Mouse (Mus musculus): ENCODE data around the gene Foxp4. TPM values are rescaled to one million over a fixed set of nuclear protein-coding genes. Genes with fewer than 3 reads are reported as not detected.

Foxp4 gene
- polyA plus RNA-seq, 1 experiment from 2014 or later, result 34.5 TPM

GRCm38 (mm10) chr17:47878378-47879089 is 45.9 kb downstream of the Foxp4 start:
- 4% methylated on average over 33 of the region's 35 CpGs for WGBS
- peaks cover 47% of the 10 kb centered on the region for H3K4me1 ChIP-seq (ENCODE audit: control insufficient read depth, insufficient read depth, low read length)
- H3K9me3 ChIP-seq (ENCODE audit: control insufficient read depth, low read length), result no peaks in the 10 kb centered on the region
- H3K36me3 ChIP-seq (ENCODE audit: control insufficient read depth, insufficient read depth, low read length), result peaks cover 6% of the 10 kb centered on the region; the same call in 1 of the 2 replicates
- H3K9ac ChIP-seq (ENCODE audit: low read length), result peak overlapping the region; percentile 50
- H3K4me2 ChIP-seq (ENCODE audit: low read depth), result peak overlapping the region; percentile 3
- DNase-seq (ENCODE audit: low spot score), result peak; percentile 66
- H3K27me3 ChIP-seq (ENCODE audit: control insufficient read depth, insufficient read depth, low read length), result no peaks in the 10 kb centered on the region
- peak overlapping the region; percentile 68 for H3K27ac ChIP-seq (ENCODE audit: low read depth, low read length)
- no peak overlapping the region for H3K4me3 ChIP-seq (ENCODE audit: low read depth, low read length)
- peak; percentile 7; the same call in 1 of the 2 replicates for ATAC-seq (ENCODE audit: insufficient read depth, low FRiP score, low TSS enrichment)

DNA sequence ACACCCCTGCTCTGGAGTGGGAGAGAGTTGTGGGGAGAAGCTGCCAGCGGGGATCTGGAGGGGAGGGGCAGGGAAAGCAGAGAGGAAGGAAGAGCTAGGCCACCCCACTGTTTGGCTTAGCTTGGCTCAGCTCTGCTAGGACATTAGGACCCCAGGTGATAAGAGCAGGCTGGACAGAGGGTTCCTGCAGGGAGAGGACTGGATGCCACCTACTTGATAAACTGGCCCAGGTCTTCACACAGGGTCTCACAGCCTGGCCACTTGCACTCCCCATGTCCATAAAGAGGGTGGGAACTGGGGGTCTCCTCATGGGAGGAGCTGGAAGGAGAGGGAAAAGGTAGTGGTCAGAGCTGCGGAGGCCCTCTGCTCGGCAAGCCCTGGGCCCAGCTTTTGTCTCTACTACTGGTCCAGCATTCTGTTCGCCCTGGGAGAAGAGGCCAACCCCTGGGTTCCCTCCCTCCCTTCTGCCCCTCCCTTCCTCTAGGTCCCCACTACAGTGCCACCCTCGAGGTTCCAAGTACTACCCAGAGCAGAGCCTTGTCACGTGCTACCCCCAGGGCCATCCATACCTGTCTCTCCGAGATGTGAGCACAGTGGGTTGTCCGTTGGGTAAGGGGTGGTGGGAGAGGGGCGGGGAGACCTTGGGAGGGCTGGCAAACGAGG is 46.6 kb downstream of the Foxp4 start:
- H3K4me2 ChIP-seq (ENCODE audit: low read depth), result 0 out of 2 replicates have a peak overlapping the region, but pooled peaks have one; percentile 3
- WGBS, result 17% methylated on average over 10 of the region's 10 CpGs
- H3K9ac ChIP-seq (ENCODE audit: low read length), result peak overlapping the region; percentile 50
- peaks cover 51% of the 10 kb centered on the region for H3K4me1 ChIP-seq (ENCODE audit: control insufficient read depth, insufficient read depth, low read length)
- DNase-seq (ENCODE audit: low spot score), result peak; percentile 45
- peak overlapping the region; percentile 68 for H3K27ac ChIP-seq (ENCODE audit: low read depth, low read length)
- no peaks in the 10 kb centered on the region for H3K9me3 ChIP-seq (ENCODE audit: control insufficient read depth, low read length)
- H3K27me3 ChIP-seq (ENCODE audit: control insufficient read depth, insufficient read depth, low read length), result no peaks in the 10 kb centered on the region
- no peak overlapping the region for H3K4me3 ChIP-seq (ENCODE audit: low read depth, low read length)
- ATAC-seq (ENCODE audit: insufficient read depth, low FRiP score, low TSS enrichment), result peak; percentile 0; the same call in 1 of the 2 replicates
- H3K36me3 ChIP-seq (ENCODE audit: control insufficient read depth, insufficient read depth, low read length), result peaks cover 6% of the 10 kb centered on the region

DNA sequence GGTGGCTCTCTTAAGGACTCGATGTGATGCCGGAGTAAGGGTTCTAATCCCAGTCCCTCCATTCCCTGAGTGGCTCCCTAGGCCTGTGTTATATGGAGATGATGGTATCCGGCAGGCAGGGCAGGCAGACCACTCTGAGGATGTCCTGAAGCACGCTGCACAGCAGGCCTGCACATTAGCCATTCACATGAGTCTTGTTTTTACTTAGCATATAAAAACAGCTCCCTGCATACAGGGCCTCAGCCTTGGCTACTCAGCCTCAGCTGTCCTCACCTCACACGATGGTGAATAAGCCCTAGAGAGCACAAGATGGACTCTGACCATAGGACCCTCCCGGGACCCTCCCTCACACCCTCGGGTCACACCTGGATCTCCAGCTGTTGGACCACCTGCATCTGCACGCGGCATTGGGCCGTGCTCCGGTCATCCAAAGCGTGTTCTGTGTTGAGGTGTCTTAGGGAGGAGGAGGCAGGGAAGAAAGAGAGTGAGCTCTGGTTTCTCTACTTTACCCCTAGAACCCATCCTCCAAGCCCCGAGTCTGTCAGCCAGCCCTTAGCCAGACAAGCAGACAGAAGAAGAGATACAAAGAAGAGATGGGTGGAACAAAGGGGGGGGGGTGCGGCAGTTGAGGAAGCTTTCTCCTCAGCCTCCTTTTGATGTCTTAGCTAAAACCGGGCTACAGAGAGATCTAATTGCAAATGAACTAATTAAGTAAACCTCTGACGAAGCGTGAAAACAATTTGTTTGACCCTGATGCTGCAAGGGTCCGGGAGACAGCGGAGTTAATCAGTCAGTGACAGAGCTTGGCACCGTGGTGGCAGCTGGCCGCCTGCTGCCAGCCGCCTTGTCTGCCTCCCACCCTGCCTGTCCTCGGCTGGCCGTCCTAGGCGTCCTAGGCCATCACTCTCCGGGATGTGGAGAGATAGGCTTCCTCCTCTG is 47.4 kb downstream of the Foxp4 start:
- Histone ChIP-seq H3K9me3 (ENCODE audit: control insufficient read depth, low read length) (no peaks in the 10 kb centered on the region), H3K9ac (ENCODE audit: low read length) (peak overlapping the region; percentile 27; the same call in 1 of the 2 replicates), H3K4me2 (ENCODE audit: low read depth) (no peak overlapping the region), H3K4me3 (ENCODE audit: low read depth, low read length) (no peak overlapping the region), H3K27me3 (ENCODE audit: control insufficient read depth, insufficient read depth, low read length) (no peaks in the 10 kb centered on the region), H3K4me1 (ENCODE audit: control insufficient read depth, insufficient read depth, low read length) (peaks cover 48% of the 10 kb centered on the region), H3K27ac (ENCODE audit: low read depth, low read length) (peak overlapping the region; percentile 68), H3K36me3 (ENCODE audit: control insufficient read depth, insufficient read depth, low read length) (peaks cover 6% of the 10 kb centered on the region)
- peak; percentile 71 for DNase-seq (ENCODE audit: low spot score)
- 21% methylated on average over 26 of the region's 26 CpGs for WGBS
- peak; percentile 61 for ATAC-seq (ENCODE audit: insufficient read depth, low FRiP score, low TSS enrichment)

- H3K4me2 ChIP-seq (ENCODE audit: low read depth), result no peak overlapping the region
- H3K4me3 ChIP-seq (ENCODE audit: low read depth, low read length), result no peak overlapping the region
Observed at GRCm38 (mm10) chr17:47873341-47873791, 51.1 kb downstream of the Foxp4 start.

DNA sequence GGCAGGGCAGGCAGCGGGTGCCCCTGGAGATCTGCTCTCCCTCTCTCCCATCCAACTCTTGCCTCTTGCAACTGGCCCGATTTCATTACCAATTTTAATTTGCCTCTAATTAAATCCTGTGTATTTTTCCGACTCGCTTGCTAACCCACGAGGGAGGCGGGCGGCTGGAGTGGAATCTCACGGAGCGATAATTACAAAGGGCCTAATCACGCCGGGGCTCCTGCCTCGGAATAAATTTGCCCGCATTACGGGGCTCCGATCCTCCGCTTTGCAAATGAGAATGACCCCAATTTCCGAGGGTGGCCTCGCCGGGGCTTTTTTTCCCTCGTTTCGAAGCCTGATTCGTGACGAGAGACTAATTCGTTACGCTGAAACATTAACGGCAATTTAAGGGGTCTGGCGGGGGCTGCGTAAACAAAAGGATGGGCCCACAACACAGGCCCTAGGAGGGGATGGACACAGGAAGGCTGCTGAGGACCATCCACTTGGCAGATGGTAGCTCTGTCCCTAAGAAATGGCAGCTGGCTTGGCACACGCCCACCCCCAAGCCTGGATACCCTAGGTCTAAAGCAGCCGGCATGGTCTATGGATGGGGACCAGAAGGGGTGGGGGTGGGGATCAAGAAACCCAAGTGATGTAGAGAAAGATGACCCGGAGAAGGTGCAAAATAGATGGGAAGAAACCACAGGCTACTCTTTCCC is 52.0 kb downstream of the Foxp4 start:
- Histone ChIP-seq H3K27ac (ENCODE audit: low read depth, low read length) (peak overlapping the region; percentile 42), H3K36me3 (ENCODE audit: control insufficient read depth, insufficient read depth, low read length) (peaks cover 11% of the 10 kb centered on the region), H3K9ac (ENCODE audit: low read length) (peak overlapping the region; percentile 7; the same call in 1 of the 2 replicates), H3K9me3 (ENCODE audit: control insufficient read depth, low read length) (no peaks in the 10 kb centered on the region), H3K4me3 (ENCODE audit: low read depth, low read length) (no peak overlapping the region), H3K27me3 (ENCODE audit: control insufficient read depth, insufficient read depth, low read length) (no peaks in the 10 kb centered on the region), H3K4me1 (ENCODE audit: control insufficient read depth, insufficient read depth, low read length) (peaks cover 11% of the 10 kb centered on the region), H3K4me2 (ENCODE audit: low read depth) (no peak overlapping the region)
- 54% methylated on average over 31 of the region's 31 CpGs for WGBS
- ATAC-seq (ENCODE audit: insufficient read depth, low FRiP score, low TSS enrichment) (peak; percentile 56), DNase-seq (ENCODE audit: low spot score) (peak; percentile 40)

More at GRCm38 (mm10) chr17:47873341-47873791, 51.1 kb downstream of the Foxp4 start:
- Histone ChIP-seq H3K27me3 (ENCODE audit: control insufficient read depth, insufficient read depth, low read length) (no peaks in the 10 kb centered on the region), H3K9ac (ENCODE audit: low read length) (no peak overlapping the region), H3K36me3 (ENCODE audit: control insufficient read depth, insufficient read depth, low read length) (peaks cover 11% of the 10 kb centered on the region), H3K27ac (ENCODE audit: low read depth, low read length) (peak overlapping the region; percentile 42; the same call in 1 of the 2 replicates), H3K4me1 (ENCODE audit: control insufficient read depth, insufficient read depth, low read length) (peaks cover 20% of the 10 kb centered on the region), H3K9me3 (ENCODE audit: control insufficient read depth, low read length) (no peaks in the 10 kb centered on the region)
- DNase-seq (ENCODE audit: low spot score) (peak; percentile 80), ATAC-seq (ENCODE audit: insufficient read depth, low FRiP score, low TSS enrichment) (peak; percentile 29)
- 15% methylated on average over 9 of the region's 9 CpGs for WGBS

DNA sequence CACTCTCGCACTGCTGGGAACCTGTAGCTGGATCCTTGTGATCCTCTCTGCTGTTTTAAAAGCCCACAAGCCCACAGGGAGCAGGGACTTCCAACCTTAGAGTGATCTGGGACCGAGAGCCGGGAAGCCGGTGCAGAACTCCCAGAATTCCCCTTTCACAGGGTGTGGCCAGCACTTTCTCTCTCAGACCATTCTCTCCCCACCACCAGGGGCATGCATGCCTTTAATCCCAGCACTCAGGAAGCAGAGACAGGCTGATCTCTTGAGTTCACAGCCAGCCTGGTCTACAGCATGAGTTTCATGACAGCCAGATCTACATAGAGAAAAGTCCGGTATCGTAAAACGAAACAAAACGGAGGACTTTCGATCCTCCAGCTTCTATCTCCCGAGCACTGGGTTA is 54.6 kb downstream of the Foxp4 start:
- no peak overlapping the region for H3K27ac ChIP-seq (ENCODE audit: low read depth, low read length)
- H3K9ac ChIP-seq (ENCODE audit: low read length), result no peak overlapping the region
- no peak overlapping the region for H3K4me3 ChIP-seq (ENCODE audit: low read depth, low read length)
- no peaks in the 10 kb centered on the region for H3K27me3 ChIP-seq (ENCODE audit: control insufficient read depth, insufficient read depth, low read length)
- no peaks in the 10 kb centered on the region for H3K9me3 ChIP-seq (ENCODE audit: control insufficient read depth, low read length)
- peaks cover 7% of the 10 kb centered on the region; the same call in 1 of the 2 replicates for H3K4me1 ChIP-seq (ENCODE audit: control insufficient read depth, insufficient read depth, low read length)
- H3K4me2 ChIP-seq (ENCODE audit: low read depth), result no peak overlapping the region
- H3K36me3 ChIP-seq (ENCODE audit: control insufficient read depth, insufficient read depth, low read length), result peaks cover 8% of the 10 kb centered on the region
- 95% methylated on average over 10 of the region's 10 CpGs for WGBS
- ATAC-seq (ENCODE audit: insufficient read depth, low FRiP score, low TSS enrichment) (no peak), DNase-seq (ENCODE audit: low spot score) (peak; percentile 9)

- Histone ChIP-seq H3K4me1 (ENCODE audit: control insufficient read depth, insufficient read depth, low read length) (0 out of 2 replicates have a peak, but pooled peaks cover 4% of the 10 kb centered on the region), H3K27me3 (ENCODE audit: control insufficient read depth, insufficient read depth, low read length) (no peaks in the 10 kb centered on the region), H3K9me3 (ENCODE audit: control insufficient read depth, low read length) (no peaks in the 10 kb centered on the region), H3K9ac (ENCODE audit: low read length) (no peak overlapping the region), H3K4me2 (ENCODE audit: low read depth) (no peak overlapping the region), H3K36me3 (ENCODE audit: control insufficient read depth, insufficient read depth, low read length) (peaks cover 5% of the 10 kb centered on the region), H3K4me3 (ENCODE audit: low read depth, low read length) (no peak overlapping the region), H3K27ac (ENCODE audit: low read depth, low read length) (no peak overlapping the region)
- DNase-seq (ENCODE audit: low spot score) (no peak), ATAC-seq (ENCODE audit: insufficient read depth, low FRiP score, low TSS enrichment) (no peak)
- WGBS, result 69% methylated on average over 10 of the region's 10 CpGs
Observed at GRCm38 (mm10) chr17:47866037-47866436, 58.4 kb downstream of the Foxp4 start.
